Comparison of ENCODE assay signal across 8 mouse cellular contexts in genomic region chr9:29961954-29962867, GRCm38 (mm10). TPM values are rescaled to one million over a fixed set of nuclear protein-coding genes. Genes with fewer than 3 reads are reported as not detected.
DNase-seq lines count a peak whose midpoint lies in the region; ATAC-seq lines count a peak whose summit lies in the region.

No protein-coding gene starts in this region.

- H3K4me3 ChIP-seq in embryonic facial prominence, embryonic 10.5 days, result peak overlapping the region; percentile 60
- peak overlapping the region; percentile 44 for H3K4me3 ChIP-seq in hindbrain, embryonic 12.5 days
- H3K4me3 ChIP-seq in limb, embryonic 13.5 days, result peak overlapping the region; percentile 44

- no peaks in the 10 kb centered on the region for H3K9me3 ChIP-seq in embryonic facial prominence, embryonic 10.5 days
- no peaks in the 10 kb centered on the region for H3K9me3 ChIP-seq in hindbrain, embryonic 12.5 days (replicated peaks)
- H3K9me3 ChIP-seq in limb, embryonic 13.5 days, result no peaks in the 10 kb centered on the region

- H3K36me3 ChIP-seq in embryonic facial prominence, embryonic 10.5 days (replicated peaks), result no peaks in the 10 kb centered on the region
- no peaks in the 10 kb centered on the region for H3K36me3 ChIP-seq in hindbrain, embryonic 12.5 days
- H3K36me3 ChIP-seq in limb, embryonic 13.5 days, result no peaks in the 10 kb centered on the region

- DNase-seq in ovary, postnatal 36 days (ENCODE audit: low spot score), result peak; percentile 10
- no peak for DNase-seq in ovary, adult 18-20 months (ENCODE audit: low spot score)
- DNase-seq in embryonic facial prominence, embryonic 10.5 days (ENCODE audit: low spot score), result peak; percentile 60
- peak; percentile 62 for DNase-seq in retina, postnatal 1 day
- DNase-seq in spleen, adult 18-20 months, result no peak

- WGBS in embryonic facial prominence, embryonic 10.5 days, result 2% methylated on average over 38 of the region's 38 CpGs
- WGBS in hindbrain, embryonic 12.5 days, result 2% methylated on average over 38 of the region's 38 CpGs
- WGBS in limb, embryonic 13.5 days, result 1% methylated on average over 38 of the region's 38 CpGs

- peaks cover 24% of the 10 kb centered on the region for H3K4me1 ChIP-seq in embryonic facial prominence, embryonic 10.5 days
- H3K4me1 ChIP-seq in hindbrain, embryonic 12.5 days, result peaks cover 33% of the 10 kb centered on the region
- peaks cover 29% of the 10 kb centered on the region for H3K4me1 ChIP-seq in limb, embryonic 13.5 days

- peak overlapping the region; percentile 85 for H3K4me2 ChIP-seq in hindbrain, embryonic 12.5 days (replicated peaks)
- H3K4me2 ChIP-seq in limb, embryonic 13.5 days (replicated peaks), result peak overlapping the region; percentile 80

- no peak overlapping the region for H3K27ac ChIP-seq in embryonic facial prominence, embryonic 10.5 days (replicated peaks)
- peak overlapping the region; percentile 78 for H3K27ac ChIP-seq in hindbrain, embryonic 12.5 days
- H3K27ac ChIP-seq in limb, embryonic 13.5 days, result no peak overlapping the region

- peak; percentile 73 for ATAC-seq in hindbrain, embryonic 12.5 days (ENCODE audit: low FRiP score)
- ATAC-seq in limb, embryonic 13.5 days (ENCODE audit: low FRiP score, low read depth), result no peak
- no peak for ATAC-seq in megakaryocyte progenitor cell, adult 5-6 weeks (replicated peaks; ENCODE audit: poor library complexity)

- peak overlapping the region; percentile 61 for H3K9ac ChIP-seq in hindbrain, embryonic 12.5 days
- peak overlapping the region; percentile 43 for H3K9ac ChIP-seq in limb, embryonic 13.5 days

- peaks cover 59% of the 10 kb centered on the region for H3K27me3 ChIP-seq in embryonic facial prominence, embryonic 10.5 days (replicated peaks; ENCODE audit: low read depth, poor library complexity, severe bottlenecking)
- peaks cover 10% of the 10 kb centered on the region for H3K27me3 ChIP-seq in hindbrain, embryonic 12.5 days
- peaks cover 60% of the 10 kb centered on the region for H3K27me3 ChIP-seq in limb, embryonic 13.5 days

RNA-seq across cellular contexts. Expression of gene Ntm, which starts 0.7 kb away (rescaled TPM):
- polyA plus RNA-seq in embryonic facial prominence, embryonic 10.5 days (2016; fragmentation: Nextera tagmentation; extraction: Ambion mirVana), result 8.1 and 9.1 TPM in 2 replicates
- polyA plus RNA-seq in hindbrain, embryonic 12.5 days (2016; fragmentation: Nextera tagmentation; extraction: Ambion mirVana), result 61.3 and 62.8 TPM in 2 replicates
- 38.4 and 40.0 TPM in 2 replicates for polyA plus RNA-seq in limb, embryonic 13.5 days (2015; fragmentation: Nextera tagmentation; extraction: Ambion mirVana)
- total RNA-seq in megakaryocyte progenitor cell, adult 5-6 weeks (2015), result not detected in 2 replicates
- total RNA-seq in megakaryocyte progenitor cell, adult 5-6 weeks (2017), result not detected in 2 replicates

Comparison
In these comparisons a context has a peak if more than half of its experiments do, and no peak if none do; other contexts are left out.
1. DNase-seq: peak in ovary, postnatal 36 days (single experiment), embryonic facial prominence, embryonic 10.5 days (single experiment) and retina, postnatal 1 day (single experiment); none in ovary, adult 18-20 months (single experiment) and spleen, adult 18-20 months (0 of 2).
2. Peak in every context shown above with its lines, with median percentiles within 50 percentile points of each other: H3K4me3 ChIP-seq.